Mouse (Mus musculus) urinary bladder, postnatal 25 days (tissue): Measurements from ENCODE around the gene Hvcn1.
"Not testable (repeated sequence)": the region's sequence is repeated elsewhere in the genome, so short reads cannot be mapped to it uniquely, and the experiment has no call there.

ENCODE experiments used
- DNase-seq: peaks from one replicate; pipeline ENCODE4 v3.0.0; 2022; ENCODE audit warnings: low spot score

Gene Hvcn1

GRCm38 (mm10) chr5:122206475-122206874 lies at the start of gene Hvcn1:
Hvcn1 (plus strand) TSS chr5:122206804.
- DNase-seq = no peak

DNA sequence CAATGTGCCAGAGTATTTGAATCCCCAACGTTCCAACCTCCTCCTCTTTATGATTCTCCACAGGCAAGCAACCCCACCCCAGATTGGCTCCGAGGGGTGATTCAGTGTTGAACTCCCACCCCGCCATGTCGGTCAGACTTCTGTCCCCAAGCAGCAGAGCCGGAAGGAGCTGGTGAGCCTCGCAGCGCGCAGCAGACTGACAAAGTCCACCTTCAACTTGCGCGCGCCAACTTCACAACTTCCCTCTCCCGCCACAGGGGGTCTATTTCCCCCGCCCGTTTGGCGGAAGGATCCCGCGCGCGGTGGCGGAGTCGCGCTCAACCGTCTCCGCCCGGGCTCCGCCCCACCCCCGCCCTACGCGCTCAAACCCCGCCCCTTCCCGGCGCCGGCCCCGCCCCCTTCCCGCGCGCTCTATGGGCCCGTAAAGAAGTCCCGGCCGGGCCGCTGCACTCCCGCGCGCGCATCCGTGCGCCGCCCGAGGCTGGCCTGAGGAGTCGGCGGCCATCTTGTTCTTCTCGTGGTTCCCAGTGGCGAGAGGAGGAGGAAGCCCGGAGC lies 48.7 kb upstream of the Hvcn1 start, which contains the start of gene Ppp1cc:
Gene Ppp1cc (plus strand): TSS at position 452 of the 555 bp plus-strand sequence.
- DNase-seq = peak; percentile 91

DNA sequence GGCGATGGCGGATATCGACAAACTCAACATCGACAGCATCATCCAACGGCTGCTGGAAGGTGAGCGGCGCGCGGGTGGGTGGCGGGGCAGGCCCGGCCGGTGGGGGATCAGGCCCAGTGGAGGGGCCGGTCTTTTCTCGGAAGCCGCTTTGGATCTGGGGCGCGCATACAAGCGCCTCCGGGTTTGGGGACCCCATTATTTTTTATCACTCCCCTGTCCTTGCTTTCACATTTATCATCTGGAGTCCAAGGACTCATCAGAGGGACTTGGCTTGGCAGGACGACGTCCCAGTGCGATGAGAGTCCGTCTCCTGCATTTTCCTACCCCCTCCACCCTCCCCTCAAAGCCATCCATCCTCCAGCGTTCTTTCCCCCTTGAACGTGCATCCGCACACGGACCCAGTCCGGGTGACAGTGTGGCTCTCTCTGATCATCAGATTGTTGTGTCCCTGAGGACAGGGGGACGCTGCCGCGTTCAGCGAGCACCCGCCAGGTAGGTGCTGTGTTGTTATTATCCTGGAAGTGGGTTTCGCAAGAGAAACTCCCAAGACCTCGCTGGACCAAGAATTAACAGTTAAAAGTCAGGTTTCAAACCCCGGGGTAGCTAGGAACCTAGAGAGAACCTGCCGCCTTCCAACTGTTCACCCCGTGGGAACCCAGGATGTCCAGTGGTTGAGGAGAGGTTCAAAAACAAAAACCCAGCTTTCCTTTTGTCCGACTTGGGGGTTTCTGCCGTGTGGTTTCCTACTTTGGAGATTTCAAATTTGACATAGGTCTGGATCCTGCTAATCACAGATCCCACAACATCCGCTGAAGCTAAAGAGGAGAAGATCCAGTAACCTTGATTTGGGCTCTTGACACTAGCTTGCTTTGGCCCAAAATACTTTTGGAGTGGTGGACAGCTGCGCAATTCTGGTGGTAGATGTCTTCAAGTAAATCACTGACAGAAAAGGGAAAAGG lies 47.8 kb upstream of the Hvcn1 start:
- no peak for DNase-seq

DNA sequence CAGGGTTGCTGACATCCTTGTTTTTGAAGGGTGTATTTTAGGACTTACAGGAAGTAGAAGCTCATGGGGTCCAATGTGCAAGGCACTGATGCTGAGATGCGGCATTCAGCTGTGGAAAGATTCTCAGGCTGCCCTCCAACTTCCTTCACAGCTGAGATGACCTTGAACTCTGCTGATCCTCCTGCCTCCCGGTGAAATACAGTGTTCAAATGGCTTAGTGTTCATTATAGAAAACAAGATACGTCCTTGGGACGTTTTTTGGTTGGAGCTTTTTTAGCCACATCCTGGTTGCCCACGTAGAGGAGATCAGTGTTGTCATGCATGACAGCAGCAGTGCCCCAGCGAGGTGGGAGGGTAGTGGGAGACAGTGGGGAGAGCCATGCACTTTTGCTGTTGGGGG lies 43.4 kb upstream of the Hvcn1 start:
- no peak for DNase-seq

- no peak for DNase-seq
Observed at GRCm38 (mm10) chr5:122164011-122164410, 42.6 kb upstream of the Hvcn1 start.

GRCm38 (mm10) chr5:122165233-122165915 lies 41.2 kb upstream of the Hvcn1 start:
- DNase-seq = no peak

DNA sequence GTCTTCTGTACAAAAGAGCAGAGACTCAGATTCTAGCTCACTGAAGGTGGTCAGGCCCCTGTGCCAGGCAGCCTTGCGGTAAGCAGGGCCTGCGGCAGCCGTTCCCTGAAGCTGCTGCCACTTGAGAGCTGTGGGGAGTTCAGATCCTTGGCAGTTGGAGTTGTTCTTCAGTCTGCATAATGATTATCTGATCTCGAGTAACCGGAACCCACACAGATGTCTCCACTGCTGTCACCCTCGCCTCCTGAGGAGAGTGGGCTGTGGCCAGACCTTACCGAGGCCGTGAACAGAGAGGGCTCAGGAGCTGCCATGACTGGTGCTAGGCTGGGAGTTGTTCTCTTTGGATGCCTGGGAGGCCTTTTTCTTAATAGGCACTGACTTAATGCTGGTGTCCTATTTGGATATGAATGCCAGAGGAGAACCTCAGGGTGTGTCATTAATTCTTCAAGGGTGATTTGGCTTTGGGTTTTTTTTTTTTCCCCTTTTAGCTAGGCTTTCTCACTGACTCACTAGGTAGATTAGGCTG lies 39.9 kb upstream of the Hvcn1 start:
- DNase-seq = no peak

DNA sequence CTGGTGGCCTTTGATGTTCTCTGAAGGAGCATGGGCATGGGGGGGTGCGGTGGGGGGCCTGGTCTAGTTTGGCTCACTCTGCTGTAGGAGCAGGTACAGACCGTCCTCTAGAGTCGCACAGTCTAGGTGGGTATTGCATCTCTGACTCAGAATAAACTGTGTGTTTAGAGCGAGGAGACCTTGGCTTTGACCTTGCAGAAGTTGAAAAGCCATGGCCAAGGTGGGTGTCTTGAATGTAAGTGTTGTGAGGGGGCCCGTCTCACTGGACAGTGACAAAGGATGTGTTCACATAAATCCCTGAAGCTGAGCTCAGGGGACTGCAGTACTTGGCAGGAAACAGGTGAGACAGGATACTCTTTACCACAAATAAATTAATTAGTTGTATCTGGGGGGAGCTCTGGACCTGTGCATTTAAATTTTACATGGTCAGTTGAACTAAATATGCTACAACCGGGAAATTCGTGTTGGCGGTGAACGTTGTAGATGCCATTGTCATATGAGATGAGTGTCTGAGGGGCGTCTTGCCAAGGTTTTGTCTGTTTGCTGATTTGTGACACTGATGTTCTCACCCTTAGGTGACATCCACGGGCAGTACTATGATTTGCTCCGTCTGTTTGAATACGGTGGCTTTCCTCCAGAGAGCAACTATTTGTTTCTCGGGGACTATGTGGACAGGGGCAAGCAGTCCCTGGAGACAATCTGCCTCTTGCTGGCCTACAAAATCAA lies 38.1 kb upstream of the Hvcn1 start:
- DNase-seq = no peak

- no peak for DNase-seq
Observed at GRCm38 (mm10) chr5:122171058-122171457, 35.5 kb upstream of the Hvcn1 start.

DNA sequence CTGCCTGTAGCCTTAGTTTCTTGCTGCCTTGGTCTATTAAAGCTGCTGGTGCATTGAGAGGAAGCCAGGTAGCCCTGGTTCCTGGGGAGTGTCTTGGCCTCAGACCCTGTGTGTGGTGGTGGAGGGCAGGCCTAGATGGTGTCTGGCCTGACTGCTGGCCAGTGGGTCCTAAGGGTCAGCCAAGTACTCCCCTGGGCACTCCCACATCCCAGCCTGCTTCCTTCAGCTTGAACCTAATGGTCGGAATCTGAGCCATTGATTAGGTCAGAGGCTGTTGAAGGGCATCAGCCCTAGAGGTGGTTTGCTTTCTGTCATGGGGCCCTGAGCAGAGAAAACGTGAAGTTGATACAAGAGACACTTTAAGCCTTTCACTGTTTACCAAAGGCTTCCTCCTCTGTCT lies 31.2 kb upstream of the Hvcn1 start:
- DNase-seq = no peak

- no peak for DNase-seq
Observed at GRCm38 (mm10) chr5:122175961-122176360, 30.6 kb upstream of the Hvcn1 start.

- DNase-seq = no peak
Observed at GRCm38 (mm10) chr5:122176398-122176797, 30.2 kb upstream of the Hvcn1 start.

- no peak for DNase-seq
Observed at GRCm38 (mm10) chr5:122179665-122180064, 26.9 kb upstream of the Hvcn1 start.

- DNase-seq = no peak
Observed at GRCm38 (mm10) chr5:122184283-122184806, 22.3 kb upstream of the Hvcn1 start.

GRCm38 (mm10) chr5:122184858-122185257 lies 21.7 kb upstream of the Hvcn1 start:
- DNase-seq = not testable (repeated sequence)

DNA sequence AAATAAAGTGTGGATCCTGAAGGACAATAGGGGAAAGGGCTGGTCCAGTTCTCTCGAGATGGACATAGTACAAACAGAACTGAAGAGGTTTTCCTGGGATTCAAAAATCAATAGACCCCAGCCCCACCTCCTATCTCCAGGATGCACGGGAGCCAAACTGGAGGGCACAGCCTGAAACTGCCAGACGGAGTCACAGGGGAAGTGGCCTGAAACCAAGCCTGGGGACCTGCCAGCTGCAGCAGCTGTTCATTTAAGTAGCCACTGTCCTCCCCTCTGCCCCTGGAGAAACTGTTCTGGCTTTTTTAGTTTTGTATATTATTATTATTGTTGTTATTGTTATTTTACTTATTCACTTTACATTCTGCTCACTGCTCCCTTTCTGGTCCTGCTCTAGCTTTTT lies 17.5 kb upstream of the Hvcn1 start:
- DNase-seq = no peak

GRCm38 (mm10) chr5:122190465-122190864 lies 16.1 kb upstream of the Hvcn1 start:
- DNase-seq = no peak

DNA sequence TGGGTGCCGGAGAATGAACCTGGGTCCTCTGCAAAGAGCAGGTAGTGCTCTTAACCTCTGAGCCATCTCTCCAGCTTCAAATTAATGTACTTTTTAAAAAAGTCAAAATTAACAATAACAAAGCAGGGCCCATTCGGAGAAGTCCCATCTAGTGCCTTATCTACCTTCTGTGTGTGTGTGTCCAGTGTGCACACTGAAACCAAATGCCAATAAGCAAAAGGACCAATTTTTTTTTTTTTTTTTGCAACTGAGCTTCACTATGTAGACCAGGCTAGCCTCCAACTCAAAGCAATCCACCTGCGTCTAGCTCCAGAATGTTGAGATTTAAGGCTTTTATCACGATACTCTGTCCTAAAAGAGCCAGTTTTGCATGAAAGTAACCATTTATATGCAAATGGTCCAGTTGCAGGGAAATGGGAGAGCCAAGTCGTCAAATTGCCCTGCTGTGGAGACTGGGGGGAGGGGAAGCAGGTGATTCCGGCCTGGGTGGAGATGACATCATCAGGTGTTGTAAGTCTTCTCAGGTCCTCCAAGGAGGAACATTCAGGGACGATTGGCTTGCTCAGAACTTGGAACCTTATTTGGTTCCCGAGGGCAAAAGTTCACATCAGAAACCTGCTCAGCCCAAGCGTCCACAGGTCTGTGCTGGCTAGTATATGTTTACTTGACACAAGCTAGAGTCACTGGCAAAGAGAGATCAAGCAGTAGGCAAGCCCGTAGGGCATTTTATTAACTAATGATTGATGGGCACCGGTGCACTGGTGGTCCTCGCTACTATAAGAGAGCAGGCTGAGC lies 15.1 kb upstream of the Hvcn1 start:
- no peak for DNase-seq

DNA sequence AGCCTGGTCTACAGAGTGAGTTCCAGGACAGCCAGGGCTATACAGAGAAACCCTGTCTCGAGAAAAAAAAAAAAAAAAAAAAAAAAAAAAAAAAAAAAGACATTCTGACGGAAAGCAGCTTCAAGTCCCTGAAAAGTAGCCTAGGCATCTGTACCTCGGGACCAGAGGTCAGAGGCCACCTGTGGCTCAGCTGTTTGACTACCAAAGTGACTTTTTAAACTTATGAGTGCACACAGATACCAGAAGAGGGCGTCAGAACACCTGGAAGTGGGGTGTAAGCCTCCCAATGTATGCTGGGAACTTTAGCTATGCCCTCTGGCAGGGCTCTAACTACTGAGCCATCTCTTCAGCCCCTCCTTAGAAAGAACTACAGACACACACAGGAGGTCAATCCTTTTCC lies 14.3 kb upstream of the Hvcn1 start:
- no peak for DNase-seq

DNA sequence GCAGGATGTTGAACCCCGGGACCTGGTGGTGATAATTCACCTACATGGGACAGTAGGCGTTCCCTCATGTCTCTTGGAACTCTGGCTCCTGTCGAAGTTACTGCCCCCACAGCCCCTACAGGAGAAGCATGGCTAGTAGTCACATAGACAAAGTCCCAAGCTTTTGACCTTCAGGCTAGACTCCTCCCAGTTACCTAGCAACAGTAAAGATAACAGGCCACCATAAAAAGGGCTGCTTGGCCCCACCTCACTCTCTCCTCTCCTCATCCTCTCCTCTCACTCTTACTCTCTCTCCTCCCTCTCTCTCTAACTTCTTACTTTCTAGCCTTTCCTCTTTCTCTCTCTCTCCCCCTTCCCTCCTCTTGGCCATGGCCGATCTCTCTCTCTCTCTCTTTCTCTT lies 5.7 kb upstream of the Hvcn1 start:
- DNase-seq = no peak

DNA sequence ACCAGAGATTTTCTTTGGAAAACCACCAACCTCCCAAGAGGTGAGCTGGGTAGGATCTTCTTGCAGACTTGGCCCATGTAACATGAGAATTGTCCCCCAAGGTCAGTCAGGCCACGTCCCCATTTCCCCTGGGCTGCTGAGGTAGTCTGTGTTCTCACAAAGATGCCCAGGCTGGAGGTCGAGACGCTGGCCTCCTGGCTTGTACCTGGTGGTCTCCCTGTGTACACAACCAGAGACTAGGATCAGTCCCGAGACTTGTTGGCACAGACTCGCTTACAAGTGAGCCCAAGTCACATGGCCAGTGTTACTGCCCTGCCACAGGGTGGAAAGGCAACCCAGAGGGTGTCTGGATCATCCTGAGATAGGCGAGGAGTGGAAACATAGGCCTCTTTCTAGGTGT lies 4.7 kb upstream of the Hvcn1 start:
- DNase-seq = no peak
